18 mouse cellular contexts compared by ENCODE assay signal in the genomic region with DNA sequence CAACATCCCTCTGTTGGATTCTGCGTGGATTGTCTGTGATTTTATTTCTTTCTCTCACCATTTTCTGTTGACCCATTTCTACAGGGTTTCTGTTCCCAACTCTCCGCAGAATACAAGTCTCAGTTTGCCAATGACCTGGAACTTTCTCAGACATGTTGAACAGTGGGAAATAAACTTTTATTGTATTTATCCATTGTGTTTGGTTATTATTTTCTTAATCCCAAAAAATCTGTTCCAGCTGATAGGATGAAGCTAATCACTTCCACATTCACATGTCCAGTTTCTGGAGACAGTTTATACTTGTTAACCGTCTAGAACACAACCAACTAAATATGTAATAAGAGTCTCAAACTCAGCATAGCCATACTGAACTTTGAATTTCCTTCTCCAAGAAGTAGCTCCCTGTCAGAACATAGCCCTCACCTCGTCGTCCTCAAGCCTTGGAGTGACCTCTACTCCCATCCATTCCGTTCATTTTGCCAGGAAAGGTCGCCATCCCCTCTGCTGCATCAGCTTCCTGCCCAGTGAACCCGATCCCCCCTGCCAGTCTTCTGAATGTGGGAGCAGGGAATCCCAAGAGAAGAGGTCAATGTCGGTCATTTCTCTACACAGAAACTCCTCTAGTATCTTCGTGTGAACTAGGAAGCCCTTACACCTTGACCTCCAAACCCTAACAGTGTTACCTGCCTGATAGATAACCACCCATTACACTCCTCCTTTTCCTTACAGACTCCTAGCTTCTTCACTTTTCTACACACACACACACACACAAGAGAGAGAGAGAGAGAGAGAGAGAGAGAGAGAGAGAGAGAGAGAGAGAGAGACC. TPM values are rescaled to one million over a fixed set of nuclear protein-coding genes. Genes with fewer than 3 reads are reported as not detected.
DNase-seq lines count a peak whose midpoint lies in the region; ATAC-seq and TF ChIP-seq lines count a peak whose summit lies in the region.
"Had no signal": no experiment of that assay in that cellular context is flagged by ENCODE, and none has a peak within 500 bp of the region (broad histone marks: within the 10 kb centered on the region; RNA-seq: fewer than 3 reads in every experiment).

No protein-coding gene starts in this region.

- H3K9me3 ChIP-seq in heart, embryonic 11.5 days (replicated peaks; ENCODE audit: control insufficient read depth, low read length): no peaks in the 10 kb centered on the region
- H3K9me3 ChIP-seq in midbrain, embryonic 10.5 days (replicated peaks): no peaks in the 10 kb centered on the region
- H3K9me3 ChIP-seq in midbrain, embryonic 14.5 days (ENCODE audit: control insufficient read depth, low read length): no peaks in the 10 kb centered on the region
- H3K9me3 ChIP-seq in liver, embryonic 12.5 days (replicated peaks): no peaks in the 10 kb centered on the region
- H3K9me3 ChIP-seq: embryonic facial prominence, embryonic 13.5 days; forebrain, embryonic 12.5 days; heart, embryonic 12.5 days; limb, embryonic 15.5 days had no signal

- H3K9ac ChIP-seq in heart, embryonic 11.5 days (ENCODE audit: low read depth, low read length): no peak overlapping the region
- H3K9ac ChIP-seq in heart, adult 2 months (ENCODE audit: low read depth, low read length): no peak overlapping the region
- no peak overlapping the region for H3K9ac ChIP-seq in midbrain, embryonic 14.5 days (replicated peaks; ENCODE audit: low read length)
- peak overlapping the region; percentile 77 for H3K9ac ChIP-seq in liver, embryonic 12.5 days
- H3K9ac ChIP-seq: embryonic facial prominence, embryonic 13.5 days; forebrain, embryonic 12.5 days; heart, embryonic 12.5 days; limb, embryonic 15.5 days had no signal

- H3K36me3 ChIP-seq in heart, embryonic 11.5 days (ENCODE audit: control insufficient read depth, insufficient read depth, low read length): no peaks in the 10 kb centered on the region
- H3K36me3 ChIP-seq in heart, adult 2 months (ENCODE audit: control insufficient read depth, insufficient read depth, low read length): no peaks in the 10 kb centered on the region
- no peaks in the 10 kb centered on the region for H3K36me3 ChIP-seq in midbrain, embryonic 10.5 days
- H3K36me3 ChIP-seq in midbrain, embryonic 14.5 days (ENCODE audit: control insufficient read depth, insufficient read depth, low read length): no peaks in the 10 kb centered on the region
- H3K36me3 ChIP-seq in liver, embryonic 12.5 days: no peaks in the 10 kb centered on the region
- H3K36me3 ChIP-seq: embryonic facial prominence, embryonic 13.5 days; forebrain, embryonic 12.5 days; heart, embryonic 12.5 days; limb, embryonic 15.5 days had no signal

- no peak; the same call in 1 of the 2 replicates for ATAC-seq in heart, embryonic 11.5 days (replicated peaks; ENCODE audit: insufficient number of reproducible peaks, low FRiP score, low TSS enrichment)
- ATAC-seq in midbrain, embryonic 14.5 days (ENCODE audit: low FRiP score, low TSS enrichment): no peak
- no peak for ATAC-seq in liver, embryonic 12.5 days
- ATAC-seq in megakaryocyte-erythroid progenitor cell, adult 5-6 weeks (replicated peaks; ENCODE audit: low FRiP score, low TSS enrichment, poor library complexity, severe bottlenecking): no peak

- WGBS in heart, embryonic 11.5 days (ENCODE audit: insufficient replicate concordance): 70% methylated on average over 10 of the region's 10 CpGs
- WGBS in heart, adult 2 months: 75% methylated on average over 10 of the region's 10 CpGs
- WGBS in midbrain, embryonic 10.5 days: 73% methylated on average over 10 of the region's 10 CpGs
- WGBS in midbrain, embryonic 14.5 days: 66% methylated on average over 10 of the region's 10 CpGs
- 53% methylated on average over 10 of the region's 10 CpGs for WGBS in liver, embryonic 12.5 days (ENCODE audit: insufficient replicate concordance)

- TF ChIP-seq POLR2A in heart, adult 2 months (IDR thresholded peaks at IDR 0.05; ENCODE audit: insufficient read depth, low read depth, low read length): no peak

- peaks cover 3% of the 10 kb centered on the region; the same call in 1 of the 2 replicates for H3K4me1 ChIP-seq in heart, embryonic 11.5 days (ENCODE audit: control insufficient read depth, insufficient read depth, low read length)
- peaks cover 1% of the 10 kb centered on the region; the same call in 1 of the 2 replicates for H3K4me1 ChIP-seq in heart, adult 2 months (ENCODE audit: control insufficient read depth, insufficient read depth, low read length)
- no peaks in the 10 kb centered on the region for H3K4me1 ChIP-seq in midbrain, embryonic 10.5 days
- 0 out of 2 replicates have a peak, but pooled peaks cover 2% of the 10 kb centered on the region for H3K4me1 ChIP-seq in midbrain, embryonic 14.5 days (ENCODE audit: control insufficient read depth, insufficient read depth, low read length)
- peaks cover 60% of the 10 kb centered on the region for H3K4me1 ChIP-seq in liver, embryonic 12.5 days
- H3K4me1 ChIP-seq: embryonic facial prominence, embryonic 13.5 days; limb, embryonic 15.5 days had no signal

- H3K27ac ChIP-seq in heart, embryonic 11.5 days (ENCODE audit: low read depth, low read length): peak overlapping the region; percentile 58
- no peak overlapping the region for H3K27ac ChIP-seq in heart, adult 2 months
- H3K27ac ChIP-seq in midbrain, embryonic 10.5 days (replicated peaks): 0 out of 2 replicates have a peak overlapping the region, but pooled peaks have one; percentile 42
- no peak overlapping the region for H3K27ac ChIP-seq in midbrain, embryonic 14.5 days (replicated peaks; ENCODE audit: low read depth, low read length)
- H3K27ac ChIP-seq in liver, embryonic 12.5 days: peak overlapping the region; percentile 100
- H3K27ac ChIP-seq: embryonic facial prominence, embryonic 13.5 days; forebrain, embryonic 12.5 days; limb, embryonic 15.5 days; stomach, postnatal 0 days had no signal

- no peaks in the 10 kb centered on the region for H3K79me2 ChIP-seq in heart, adult 2 months (replicated peaks; ENCODE audit: control insufficient read depth, insufficient read depth, low read length)

- H3K4me3 ChIP-seq in heart, embryonic 11.5 days (ENCODE audit: low read depth, low read length): no peak overlapping the region
- H3K4me3 ChIP-seq in heart, adult 2 months: no peak overlapping the region
- no peak overlapping the region for H3K4me3 ChIP-seq in midbrain, embryonic 10.5 days
- no peak overlapping the region for H3K4me3 ChIP-seq in midbrain, embryonic 14.5 days (replicated peaks; ENCODE audit: low read depth, low read length)
- H3K4me3 ChIP-seq in liver, embryonic 12.5 days: peak overlapping the region; percentile 37
- H3K4me3 ChIP-seq: embryonic facial prominence, embryonic 13.5 days; forebrain, embryonic 12.5 days; heart, embryonic 12.5 days; limb, embryonic 15.5 days had no signal

- DNase-seq in heart, adult 2 months: no peak
- no peak for DNase-seq in midbrain, embryonic 10.5 days (ENCODE audit: low spot score)
- DNase-seq in midbrain, embryonic 14.5 days: no peak
- DNase-seq in urinary bladder, postnatal 4 days (ENCODE audit: low spot score in 2 of 2): no peak
- DNase-seq: adrenal gland, adult 8-10 months; cerebellum, adult 2 months; gastrocnemius, postnatal 14 days; lung, postnatal 10 days had no signal

- no peak for TF ChIP-seq CTCF in heart, adult 2 months (IDR thresholded peaks at IDR 0.05)

- no peak for TF ChIP-seq EP300 in heart, adult 2 months (IDR thresholded peaks at IDR 0.05; ENCODE audit: insufficient read depth, low read depth, low read length)

- peak overlapping the region; percentile 27; the same call in 1 of the 2 replicates for H3K4me2 ChIP-seq in heart, embryonic 11.5 days
- H3K4me2 ChIP-seq in midbrain, embryonic 14.5 days (ENCODE audit: low read length): no peak overlapping the region
- H3K4me2 ChIP-seq in liver, embryonic 12.5 days: peak overlapping the region; percentile 68
- H3K4me2 ChIP-seq: embryonic facial prominence, embryonic 13.5 days; forebrain, embryonic 12.5 days; heart, embryonic 12.5 days; limb, embryonic 15.5 days; midbrain, embryonic 11.5 days had no signal

- no peaks in the 10 kb centered on the region for H3K27me3 ChIP-seq in heart, embryonic 11.5 days (ENCODE audit: control insufficient read depth, insufficient read depth, low read length)
- no peaks in the 10 kb centered on the region for H3K27me3 ChIP-seq in heart, adult 2 months (ENCODE audit: control insufficient read depth, insufficient read depth, low read length)
- H3K27me3 ChIP-seq in midbrain, embryonic 10.5 days (ENCODE audit: low read depth, poor library complexity, severe bottlenecking): peaks cover 12% of the 10 kb centered on the region
- no peaks in the 10 kb centered on the region for H3K27me3 ChIP-seq in midbrain, embryonic 14.5 days (ENCODE audit: control insufficient read depth, insufficient read depth, low read length)
- no peaks in the 10 kb centered on the region for H3K27me3 ChIP-seq in liver, embryonic 12.5 days (replicated peaks)
- H3K27me3 ChIP-seq: CH12.LX; embryonic facial prominence, embryonic 13.5 days; forebrain, embryonic 12.5 days; heart, embryonic 12.5 days; limb, embryonic 15.5 days had no signal

- intact Hi-C loops in heart, adult 2 months (cut with DNase I): no loop called here

RNA-seq across cellular contexts. Expression of gene Bmp2k, which starts 46.6 kb away (rescaled TPM):
- polyA plus RNA-seq in heart, embryonic 11.5 days (2014; fragmentation: Nextera tagmentation; extraction: Ambion mirVana): 10.0 and 12.7 TPM in 2 replicates
- 1 to 10 TPM; 6.7 to 8.4 TPM for total RNA-seq in heart, adult 2 months (2021)
- polyA plus RNA-seq in heart, adult 2 months (2012; rRNA removed): 2.9 and 3.6 TPM in 2 replicates
- polyA plus RNA-seq in midbrain, embryonic 10.5 days (2016; fragmentation: Nextera tagmentation; extraction: Ambion mirVana): 8.9 and 9.2 TPM in 2 replicates
- 11.8 and 12.1 TPM in 2 replicates for polyA plus RNA-seq in midbrain, embryonic 14.5 days (2014; fragmentation: Nextera tagmentation; extraction: Ambion mirVana)
- polyA plus RNA-seq in liver, embryonic 12.5 days (2016; fragmentation: Nextera tagmentation; extraction: Ambion mirVana): 57.2 and 59.8 TPM in 2 replicates
- 14.0 and 15.9 TPM in 2 replicates for total RNA-seq in megakaryocyte-erythroid progenitor cell, adult 5-6 weeks (2014; fragmentation: Nextera tagmentation)
- total RNA-seq in megakaryocyte-erythroid progenitor cell, adult 5-6 weeks (2017): 16.8 and 17.2 TPM in 2 replicates

Comparison
In these comparisons a context has a peak if more than half of its experiments do, and no peak if none do; other contexts are left out.
1. H3K27ac ChIP-seq: peak in heart, embryonic 11.5 days (single experiment), midbrain, embryonic 10.5 days (single experiment) and liver, embryonic 12.5 days (single experiment); none in heart, adult 2 months (single experiment) and midbrain, embryonic 14.5 days (single experiment).